Mouse (Mus musculus) granulocyte monocyte progenitor cell, adult 5-6 weeks (primary cell): ENCODE results near the gene 4930562C15Rik. TPM values are rescaled to one million over a fixed set of nuclear protein-coding genes. Genes with fewer than 3 reads are reported as not detected.
A peak's percentile ranks its signal among the peaks of the same experiment; 100 is the strongest.
"Not testable (repeated sequence)": the region's sequence is repeated elsewhere in the genome, so short reads cannot be mapped to it uniquely, and the experiment has no call there.

Experiments used
- ATAC-seq: replicated peaks from 2 replicates; pipeline ENCODE4 v1.8.0; 2016; ENCODE audit warnings: mild to moderate bottlenecking, moderate TSS enrichment, inconsistent platforms; ENCODE audit not compliant: poor library complexity, severe bottlenecking
- total RNA-seq, 2 experiments: library from RNA; stranded (forward) in 1 of 2; stranded (reverse) in 1 of 2; fragments of 200-712, 200-1000 nt in 1 of 2; fragments of >200 nt in 1 of 2; fragmentation: Nextera tagmentation in 1 of 2; gene quantifications; 2 replicates each; pipeline ENCODE4 v1.2.3; 2014 to 2017

4930562C15Rik gene
- total RNA-seq (2014; fragmentation: Nextera tagmentation) (not detected in 2 replicates), total RNA-seq (2017) (0.65 TPM in 1 of 2 replicates, not detected in the other)

DNA sequence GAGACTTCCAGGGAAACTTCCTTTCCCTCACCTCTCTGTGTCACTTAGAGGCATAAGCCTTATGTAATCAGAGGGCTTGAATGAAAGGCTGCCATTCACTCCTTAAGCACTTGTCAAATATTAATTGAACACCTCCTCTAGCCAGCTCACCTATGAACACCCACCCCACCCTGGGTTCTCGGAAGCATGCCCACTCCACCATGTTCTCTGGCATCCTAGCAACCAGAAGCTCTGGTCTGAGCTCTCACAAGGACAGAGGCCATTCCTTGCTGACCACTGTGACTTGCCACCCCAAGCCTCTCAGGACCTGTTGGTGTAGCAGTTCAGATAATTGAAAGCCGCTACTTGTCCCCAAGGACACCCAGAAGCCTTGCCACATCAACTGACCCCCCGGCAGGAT, at the start of gene 4930562C15Rik:
4930562C15Rik (plus strand) TSS at position 226 of the 400 bp plus-strand sequence.
- no peak for ATAC-seq

DNA sequence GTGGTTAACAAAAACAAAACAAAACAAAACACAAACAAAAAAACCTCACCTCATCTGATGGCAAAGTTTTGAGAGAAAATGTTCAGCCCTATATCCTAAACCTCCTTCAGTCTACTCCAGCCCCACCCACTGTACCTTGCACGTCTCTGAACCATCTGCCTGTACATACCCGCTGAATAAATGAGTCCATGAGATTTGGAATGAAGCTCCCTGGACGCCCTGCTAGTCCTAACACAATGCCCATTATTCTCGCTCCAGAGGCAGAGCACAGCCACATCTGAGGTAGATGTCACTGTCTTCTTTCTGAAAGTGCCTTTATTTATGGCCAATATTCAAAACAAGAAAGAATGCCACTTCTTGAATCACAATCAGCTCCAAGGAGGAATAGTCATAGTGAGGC, 49.5 kb upstream of the 4930562C15Rik start:
- no peak for ATAC-seq

DNA sequence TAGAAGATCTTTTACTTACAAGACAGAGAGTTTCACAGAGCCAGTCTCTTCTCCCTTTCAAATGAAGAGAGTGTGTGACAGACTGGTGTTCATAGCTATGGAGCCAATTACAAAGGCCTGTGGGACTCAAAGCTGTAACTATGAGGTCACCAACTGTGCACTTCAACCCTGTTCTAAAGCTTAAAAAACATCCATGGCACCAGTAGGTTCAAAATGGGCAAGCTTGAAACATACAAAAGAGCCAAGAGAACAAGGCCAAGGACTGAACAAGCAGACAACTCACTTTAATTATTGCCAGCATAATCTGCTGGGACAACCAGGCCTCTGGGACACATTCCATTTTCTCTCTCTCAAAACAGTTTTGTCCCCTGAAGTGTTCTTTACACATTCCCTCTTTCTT, 47.0 kb upstream of the 4930562C15Rik start:
- no peak for ATAC-seq

DNA sequence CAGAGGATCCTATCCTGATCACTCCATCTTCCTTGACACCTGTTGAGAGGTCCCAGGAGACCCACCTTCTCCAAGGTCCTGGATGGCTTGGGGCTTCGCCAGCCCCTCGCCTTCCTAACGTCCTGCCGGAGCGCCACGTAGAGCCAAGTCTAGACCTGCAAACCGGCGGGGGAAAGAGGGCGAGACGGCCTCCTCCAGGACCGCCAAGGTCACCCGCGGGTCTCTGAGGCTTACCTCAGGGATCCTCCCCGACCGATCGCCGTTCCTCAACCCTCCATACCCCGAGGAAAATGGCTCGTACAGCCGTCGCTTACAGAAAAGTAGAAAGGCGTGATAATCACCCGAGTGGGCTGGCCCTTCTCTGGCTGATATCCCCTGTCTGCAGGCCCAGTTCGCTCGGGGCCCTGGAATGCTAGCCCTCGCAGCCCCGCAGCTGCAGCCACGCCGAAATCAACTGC, 45.9 kb upstream of the 4930562C15Rik start:
- peak; percentile 20 for ATAC-seq

DNA sequence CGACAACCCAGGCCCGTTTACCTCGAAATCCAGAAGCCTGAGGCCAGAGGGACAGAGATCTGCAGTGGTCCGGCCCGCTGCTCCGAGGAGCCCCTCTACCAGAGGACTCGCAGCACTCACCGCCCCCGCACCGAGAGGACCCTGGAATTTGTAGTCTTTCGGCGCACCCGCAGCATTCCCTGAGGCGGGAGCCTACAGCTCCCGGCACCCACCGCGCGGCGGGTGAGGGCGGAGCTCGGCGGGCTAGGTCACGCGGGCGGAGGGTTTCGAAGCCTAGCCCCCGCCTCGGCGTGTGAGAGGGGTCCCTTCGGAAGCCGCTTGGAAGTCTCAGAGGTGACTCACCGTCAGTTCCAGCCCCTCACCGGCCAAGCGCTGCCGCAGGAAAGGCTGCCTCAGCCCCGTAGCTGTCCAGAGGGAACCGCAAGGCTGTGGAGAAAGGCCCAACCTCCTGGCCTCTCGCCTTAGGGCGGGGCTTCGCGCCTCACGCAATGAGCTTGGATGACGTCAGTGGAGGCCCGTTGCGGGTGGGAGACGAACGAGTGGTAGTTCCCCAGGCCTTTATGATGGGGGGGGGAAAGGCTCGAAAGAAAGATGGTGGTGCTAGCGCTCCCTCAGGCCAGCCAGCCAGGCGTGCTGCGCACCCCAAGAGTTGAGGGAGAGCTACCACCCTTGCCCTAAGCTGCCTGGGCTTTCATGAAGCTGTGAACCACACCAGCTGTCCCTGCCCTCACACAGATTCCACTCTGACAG, 45.2 kb upstream of the 4930562C15Rik start, which contains the start of gene Cdip1:
Cdip1 (minus strand) TSS at position 483 of the 750 bp plus-strand sequence.
- peak; percentile 90 for ATAC-seq

DNA sequence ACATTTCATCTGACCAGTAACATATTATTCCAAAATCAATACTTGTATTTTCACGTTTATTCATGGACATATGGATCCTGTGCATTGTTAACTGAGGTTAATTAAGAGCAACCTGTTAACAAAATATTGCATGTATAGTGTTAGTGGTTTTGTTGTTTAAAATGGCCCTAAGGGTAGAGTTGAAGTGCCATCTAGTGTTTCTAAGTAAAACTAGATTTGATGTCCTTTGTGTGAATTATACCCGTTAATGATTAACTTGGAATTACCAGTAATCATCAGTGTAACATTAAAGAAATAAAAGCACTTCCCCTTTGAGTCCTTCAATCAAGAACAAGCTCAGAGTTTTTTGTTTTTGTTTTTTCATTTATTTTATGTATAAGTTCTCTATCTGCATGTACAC, 43.9 kb upstream of the 4930562C15Rik start:
- no peak for ATAC-seq

DNA sequence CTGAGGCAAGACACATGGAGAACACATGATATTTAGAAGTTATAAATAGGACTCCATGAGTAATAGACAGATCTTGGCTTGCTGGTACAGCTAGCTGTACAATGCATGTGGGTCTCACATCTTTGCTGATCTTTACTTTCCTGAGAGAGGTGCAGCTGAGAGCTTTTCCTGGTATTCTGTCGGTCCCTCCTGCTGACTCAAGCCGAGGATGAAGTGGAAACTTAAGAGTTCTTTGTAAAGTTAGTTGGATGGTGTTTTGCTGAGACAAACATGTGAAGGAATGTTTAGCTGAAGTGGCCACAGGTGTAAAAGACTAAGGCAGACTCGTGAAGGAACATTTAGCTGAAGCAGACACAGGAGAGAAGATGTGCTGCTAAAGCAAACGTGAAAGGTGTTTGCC, 38.6 kb upstream of the 4930562C15Rik start:
- no peak for ATAC-seq

DNA sequence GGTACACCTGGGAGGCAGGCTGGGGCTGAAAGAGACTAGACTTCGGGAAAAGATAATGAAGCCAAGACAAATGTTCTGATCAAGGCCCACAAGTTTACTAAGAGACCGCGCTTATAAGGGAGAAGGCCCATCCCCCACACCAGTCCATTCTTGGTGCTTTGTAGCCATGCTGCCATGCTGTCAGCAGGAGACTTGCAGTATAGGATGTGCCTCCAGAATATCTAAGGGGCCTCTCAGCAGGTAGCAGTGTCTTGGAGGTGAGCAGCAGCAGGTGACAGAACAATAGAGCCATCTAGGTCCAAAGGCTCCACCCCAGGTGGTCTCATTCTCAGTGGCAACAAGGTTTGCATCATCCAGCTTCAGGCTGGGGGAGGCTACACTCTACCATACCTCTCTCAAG, 16.9 kb upstream of the 4930562C15Rik start:
- no peak for ATAC-seq

DNA sequence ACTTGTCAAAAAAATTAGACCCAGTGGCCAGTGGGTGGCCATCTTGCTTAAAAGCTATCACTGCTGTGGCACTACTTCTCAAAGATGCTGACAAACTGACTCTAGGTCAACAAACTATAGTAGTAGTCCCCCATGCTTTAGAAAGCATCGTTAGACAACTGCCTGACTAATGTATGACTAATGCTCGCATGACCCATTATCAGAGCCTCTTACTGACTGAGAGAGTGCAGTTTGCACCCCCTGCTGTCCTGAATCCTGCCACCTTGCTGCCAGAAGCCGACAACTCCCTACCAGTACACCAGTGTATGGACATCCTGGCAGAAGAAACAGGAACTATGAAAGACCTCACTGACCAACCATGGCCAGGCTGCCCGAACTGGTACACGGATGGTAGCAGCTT, 10.8 kb upstream of the 4930562C15Rik start:
- ATAC-seq: not testable (repeated sequence)

DNA sequence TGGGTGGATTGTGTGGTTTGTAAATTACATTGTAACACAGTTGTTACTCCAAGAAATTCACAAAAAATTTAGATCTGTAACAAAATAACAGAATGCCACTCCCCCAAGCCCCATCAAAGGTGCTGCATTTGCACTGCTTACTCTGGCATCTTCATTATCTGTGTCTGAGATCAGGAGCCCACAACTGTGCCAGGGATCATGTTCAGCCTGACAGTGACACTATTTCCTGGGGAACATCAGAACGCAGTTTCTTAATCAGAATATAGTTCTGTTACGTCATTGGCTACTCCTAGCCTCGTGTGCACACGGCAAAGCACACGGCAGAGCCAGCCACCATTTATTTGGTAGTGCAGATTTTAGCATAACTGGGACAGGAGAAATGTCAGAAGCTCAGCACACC, 7.6 kb upstream of the 4930562C15Rik start:
- ATAC-seq: no peak

DNA sequence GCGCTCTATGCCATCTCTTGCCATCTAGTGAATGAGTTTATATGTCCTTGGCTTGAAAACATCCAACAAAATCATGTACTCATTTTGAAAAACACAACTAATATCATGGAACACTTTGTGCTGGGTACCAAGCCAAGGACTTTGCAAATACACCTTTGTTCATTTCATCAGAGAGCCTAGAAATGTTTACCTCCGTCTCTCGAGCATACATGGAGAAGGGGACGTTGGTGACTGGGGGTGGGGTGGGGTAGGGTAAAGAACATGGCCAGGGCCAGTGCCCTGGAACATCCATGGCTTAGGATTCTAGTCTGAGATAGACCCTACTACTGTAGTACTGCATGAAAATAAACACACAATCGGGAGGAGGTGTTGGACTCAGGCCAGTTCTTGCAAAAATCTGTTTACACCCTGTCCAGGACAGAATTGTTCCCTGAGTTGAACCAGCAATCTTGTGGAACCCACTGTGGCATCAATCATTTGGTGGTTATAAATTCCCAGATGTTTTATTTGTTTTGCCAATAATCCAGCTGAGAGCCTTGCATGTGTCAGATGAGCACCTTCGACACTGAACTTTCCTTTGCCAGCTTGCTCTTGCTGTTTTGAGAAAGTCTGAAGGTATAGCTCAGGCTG, 5.8 kb upstream of the 4930562C15Rik start:
- no peak for ATAC-seq

DNA sequence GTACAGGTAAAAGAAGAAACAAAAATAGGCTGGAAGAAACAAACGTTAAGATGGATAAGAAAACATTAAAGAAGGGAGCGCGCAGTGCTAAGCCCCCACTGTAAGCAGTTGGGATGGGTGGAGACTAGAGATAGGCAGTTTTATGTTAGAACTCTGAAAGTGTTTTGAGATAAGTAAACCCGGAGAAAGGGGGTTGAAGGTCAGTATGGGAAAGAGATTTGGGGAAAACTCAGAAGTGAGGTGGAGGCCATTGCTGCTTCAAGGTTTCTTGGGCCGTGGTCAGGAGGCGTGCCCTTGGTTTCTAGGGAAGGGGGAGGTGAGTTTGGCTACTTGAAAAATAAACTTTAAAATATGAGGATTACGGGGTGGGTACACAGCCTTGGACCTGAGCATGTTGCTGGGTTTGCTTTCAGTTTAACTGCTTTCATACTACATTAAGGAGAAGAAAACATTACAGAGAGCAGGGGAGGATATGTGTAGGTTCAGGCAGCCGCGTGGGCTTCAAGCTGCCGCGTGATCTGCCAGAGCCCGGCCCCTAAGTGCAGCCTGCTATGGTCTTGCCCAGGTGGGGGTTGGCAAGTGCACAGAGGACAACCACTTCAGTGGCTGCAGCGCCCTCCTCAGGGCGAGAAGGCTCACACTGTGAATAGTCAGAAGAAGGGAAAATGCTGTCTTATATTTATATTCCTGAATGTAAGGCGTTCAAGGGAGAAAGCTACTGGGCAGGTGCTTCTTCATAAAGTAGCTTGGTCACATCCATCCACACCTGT, 3.4 kb upstream of the 4930562C15Rik start:
- ATAC-seq: 0 out of 2 replicates have a peak, but pooled peaks have one; percentile 17

DNA sequence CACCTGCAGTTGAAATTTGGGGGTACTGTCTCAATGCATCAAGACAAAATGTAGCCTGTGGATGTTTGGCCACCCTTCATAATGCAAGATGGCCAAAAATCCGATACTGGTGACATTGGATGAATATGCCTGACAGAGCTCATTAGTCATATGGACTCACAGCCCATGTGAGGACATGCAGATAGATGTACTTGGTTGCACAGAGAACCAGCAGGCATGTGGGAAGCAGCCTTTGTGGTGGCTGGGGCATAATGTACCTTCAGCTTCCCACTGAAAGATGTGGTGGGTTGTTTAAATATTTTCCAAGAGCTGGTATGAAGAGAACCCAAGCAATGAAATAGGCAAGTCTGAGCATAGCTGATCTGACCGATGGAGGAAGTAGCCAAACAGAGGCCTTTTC, 1.4 kb upstream of the 4930562C15Rik start:
- no peak for ATAC-seq

DNA sequence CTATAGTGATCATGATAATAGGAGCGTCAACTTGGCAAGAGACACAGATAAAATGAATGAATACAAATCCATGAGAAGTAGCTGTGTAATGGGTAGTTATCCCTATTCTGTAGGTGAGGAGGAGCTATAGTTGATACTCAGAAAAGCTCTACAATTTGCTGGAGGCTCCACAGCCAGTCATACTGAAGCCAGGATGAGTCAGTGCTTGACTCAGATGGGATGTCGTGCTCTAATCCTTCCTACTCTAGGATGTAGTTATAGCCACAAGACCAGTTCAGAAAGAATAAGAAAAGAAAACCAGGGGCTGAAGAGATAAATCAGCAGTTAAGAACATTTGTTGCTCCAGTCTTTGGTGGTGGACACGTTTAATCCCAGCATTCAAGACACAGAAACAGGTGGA, 2.4 kb downstream of the 4930562C15Rik start:
- no peak for ATAC-seq

DNA sequence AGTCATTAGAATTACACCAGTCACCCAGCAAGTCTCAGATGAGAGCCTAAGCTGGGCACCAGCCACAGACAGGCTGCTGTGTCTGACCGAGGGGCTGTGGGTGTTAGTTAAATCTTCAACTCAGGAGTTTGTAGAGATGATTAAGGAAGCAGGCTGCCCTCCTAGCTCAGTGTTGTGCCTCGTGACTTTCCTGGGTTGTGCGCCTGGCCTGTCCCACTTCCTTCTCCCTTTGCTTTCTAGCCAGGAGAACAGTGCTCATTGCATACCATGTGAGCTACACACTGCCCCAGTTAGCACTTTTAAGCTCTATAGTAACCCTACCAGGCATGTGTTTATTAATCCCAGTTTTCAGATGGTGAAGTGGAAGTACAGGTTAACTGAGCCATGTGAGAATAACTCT, 4.3 kb downstream of the 4930562C15Rik start:
- ATAC-seq: peak; percentile 37; the same call in 1 of the 2 replicates

DNA sequence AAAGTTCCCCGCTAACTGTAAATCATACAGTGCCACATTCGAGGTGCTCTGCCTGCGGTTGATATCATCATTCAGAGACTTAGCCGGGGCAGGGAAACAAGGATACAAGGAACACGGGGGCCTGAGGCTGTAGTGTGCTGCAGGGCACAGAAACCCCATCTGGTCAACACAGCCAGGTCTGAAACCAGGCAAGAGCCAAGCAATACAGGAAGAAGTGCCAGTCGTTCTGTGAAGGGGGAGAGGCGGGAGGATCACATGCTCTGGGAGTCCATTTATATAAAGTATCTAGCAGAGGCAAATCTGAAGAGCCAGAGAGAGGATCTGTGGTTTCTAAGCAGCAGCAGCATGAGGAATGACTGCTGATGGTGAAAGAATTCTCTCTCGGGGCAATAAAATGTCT, 5.0 kb downstream of the 4930562C15Rik start:
- no peak for ATAC-seq

DNA sequence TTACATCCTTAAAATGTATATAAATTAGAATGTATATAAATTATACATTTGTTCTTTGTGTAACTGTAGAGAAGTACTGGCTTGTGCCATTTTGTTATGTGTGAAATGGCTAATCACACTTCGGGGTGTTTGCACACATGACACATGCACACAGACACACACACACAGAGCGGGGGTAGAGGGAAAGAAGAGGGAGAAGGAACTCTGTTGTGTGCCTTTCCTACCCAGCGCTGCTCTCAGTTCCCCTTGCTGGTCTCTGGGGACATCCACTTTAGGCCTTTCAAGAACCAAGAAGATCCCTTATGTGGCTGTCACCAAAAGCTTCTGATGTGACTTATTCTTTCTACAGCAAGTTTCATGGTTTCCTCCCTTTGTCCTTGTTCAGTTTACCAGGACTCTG, 11.8 kb downstream of the 4930562C15Rik start:
- peak; percentile 65; the same call in 1 of the 2 replicates for ATAC-seq

DNA sequence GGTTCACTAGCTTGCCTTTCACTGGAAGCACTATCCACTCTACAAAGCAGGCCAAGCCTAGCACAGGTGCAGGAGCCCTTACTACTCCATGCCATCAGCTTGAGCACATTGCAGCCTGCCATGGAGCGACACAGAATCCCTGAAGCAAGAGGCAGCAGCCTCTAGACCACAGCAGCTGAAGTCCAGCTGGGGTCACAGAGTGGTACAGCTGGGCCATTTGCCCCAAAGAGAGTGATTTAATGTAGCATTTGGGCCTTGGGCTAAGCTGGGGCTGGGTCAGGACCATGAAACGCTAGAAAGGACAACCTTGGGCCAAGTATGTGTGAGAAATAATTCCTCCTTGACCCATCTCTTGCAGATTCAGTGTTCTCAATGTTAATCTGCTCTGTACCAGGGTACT, 12.9 kb downstream of the 4930562C15Rik start:
- no peak for ATAC-seq

DNA sequence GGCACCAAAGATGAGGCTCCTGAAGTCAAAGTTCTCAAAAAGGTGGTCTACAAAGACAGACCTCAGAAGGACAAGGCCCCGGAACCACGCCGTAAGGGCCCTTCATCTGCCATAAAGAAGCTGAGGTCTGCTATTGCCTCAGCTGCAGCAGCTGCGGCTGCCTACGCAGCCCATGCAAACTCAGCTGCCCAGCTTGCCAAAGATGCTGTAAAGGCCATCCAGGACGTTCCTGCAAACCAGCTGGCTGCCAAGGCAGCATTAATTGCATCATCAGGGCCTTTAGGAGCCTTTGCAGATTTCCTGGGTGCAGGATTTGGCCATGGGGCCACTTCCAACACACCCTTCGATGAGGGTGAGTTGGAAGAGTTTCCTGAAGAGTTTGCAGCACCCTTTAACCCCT, 15.1 kb downstream of the 4930562C15Rik start:
- no peak for ATAC-seq

DNA sequence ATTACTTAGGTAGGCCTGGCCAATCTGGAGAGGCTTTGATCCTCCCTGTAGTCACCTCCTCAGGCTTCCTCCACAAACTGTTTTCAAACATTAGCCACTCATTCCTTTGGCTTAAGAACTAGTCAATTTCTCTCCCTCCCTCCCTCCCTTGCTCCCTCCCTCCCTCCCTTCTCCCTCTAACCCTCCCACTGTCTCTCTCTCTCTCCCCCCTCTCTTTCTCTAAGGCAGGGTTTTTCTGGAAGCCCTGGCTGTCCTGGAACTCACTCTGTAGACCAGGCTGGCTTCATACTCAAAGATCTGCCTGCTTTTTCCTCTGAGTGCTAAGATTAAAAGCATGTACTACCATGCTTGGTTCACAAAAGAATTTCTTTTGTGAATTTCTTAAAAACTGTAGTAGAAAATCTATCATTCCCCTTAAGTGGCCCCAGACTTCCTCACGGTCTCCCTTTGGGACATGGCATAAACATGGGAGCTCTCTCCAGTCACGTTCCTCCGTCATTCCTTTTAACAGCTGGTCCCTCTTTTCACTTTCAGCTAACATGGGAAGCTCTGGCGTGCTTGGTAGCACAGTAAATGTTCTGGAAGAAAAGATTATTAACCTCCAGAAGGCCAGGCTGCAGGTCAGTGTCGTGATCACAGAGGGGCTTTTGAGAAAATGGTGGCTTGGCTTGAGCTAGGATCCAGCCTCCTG, 15.9 kb downstream of the 4930562C15Rik start:
- ATAC-seq: no peak
